Mouse (Mus musculus) cortical plate, adult 2 months (tissue): ENCODE results near the gene Cenpp.

Experiments
- CTCF ChIP-seq: fragments of 200-500 bp; IDR thresholded peaks from 2 replicates; pipeline ENCODE4 v1.5.1; 2011; ENCODE audit warnings: mild to moderate bottlenecking, control low read depth, low read length; ENCODE audit not compliant: insufficient read depth; ENCODE audit errors: extremely low read depth
- POLR2A ChIP-seq: fragments of 200-500 bp; IDR thresholded peaks from 2 replicates; pipeline ENCODE4 v1.6.1; 2011; ENCODE audit warnings: mild to moderate bottlenecking, low read length, control low read depth; ENCODE audit not compliant: insufficient read depth; ENCODE audit errors: extremely low read depth

DNA sequence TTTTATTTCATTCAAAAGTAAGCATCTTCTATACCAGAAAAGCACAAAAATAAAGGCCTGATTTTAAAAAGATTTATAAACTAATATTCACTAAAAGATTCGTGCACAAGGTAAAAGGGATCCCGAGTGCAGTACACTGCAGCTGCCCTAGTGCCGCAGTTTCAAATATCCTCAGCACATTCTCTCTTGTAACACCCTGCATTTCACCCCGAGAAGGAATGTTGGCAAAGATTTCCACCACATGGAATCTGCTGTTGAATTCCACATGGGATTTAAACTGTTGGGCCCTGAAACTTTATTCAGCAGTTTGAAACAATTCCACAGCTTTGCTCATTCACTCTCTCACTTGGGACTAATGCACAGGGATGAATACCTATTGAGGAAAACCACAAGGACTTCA is 44.9 kb downstream of the Cenpp start, which contains the start of gene Ogn:
- TF ChIP-seq POLR2A = no peak
- TF ChIP-seq CTCF = no peak
